Mouse (Mus musculus): ENCODE results near the gene Pitpnc1. TPM values are rescaled to one million over a fixed set of nuclear protein-coding genes. Genes with fewer than 3 reads are reported as not detected.

Gene Pitpnc1
- polyA plus RNA-seq, 1 experiment from 2014 or later: 15.1 TPM

- no peak for DNase-seq (ENCODE audit: low spot score)
These were observed 183.0 kb downstream of the Pitpnc1 start for GRCm38 (mm10) chr11:107287215-107288185.

GRCm38 (mm10) chr11:107285731-107286130 lies 184.8 kb downstream of the Pitpnc1 start:
- DNase-seq (ENCODE audit: low spot score): no peak

- DNase-seq (ENCODE audit: low spot score): no peak
These were observed 186.9 kb downstream of the Pitpnc1 start for GRCm38 (mm10) chr11:107283632-107284031.

GRCm38 (mm10) chr11:107282481-107282880 lies 188.0 kb downstream of the Pitpnc1 start:
- no peak for DNase-seq (ENCODE audit: low spot score)

- DNase-seq (ENCODE audit: low spot score): no peak
These were observed 191.2 kb downstream of the Pitpnc1 start for GRCm38 (mm10) chr11:107279258-107279657.

GRCm38 (mm10) chr11:107276898-107277297 lies 193.6 kb downstream of the Pitpnc1 start:
- DNase-seq (ENCODE audit: low spot score): no peak

- no peak for DNase-seq (ENCODE audit: low spot score)
These were observed 194.2 kb downstream of the Pitpnc1 start for GRCm38 (mm10) chr11:107276337-107276736.

- peak; percentile 14 for DNase-seq (ENCODE audit: low spot score)
These were observed 194.6 kb downstream of the Pitpnc1 start for GRCm38 (mm10) chr11:107275902-107276301.

- DNase-seq (ENCODE audit: low spot score): no peak
These were observed 196.3 kb downstream of the Pitpnc1 start for GRCm38 (mm10) chr11:107274206-107274605.

- no peak for DNase-seq (ENCODE audit: low spot score)
These were observed 198.0 kb downstream of the Pitpnc1 start for GRCm38 (mm10) chr11:107272351-107272975.

- no peak for DNase-seq (ENCODE audit: low spot score)
These were observed 199.9 kb downstream of the Pitpnc1 start for GRCm38 (mm10) chr11:107270564-107270963.

GRCm38 (mm10) chr11:107267522-107267921 lies 203.0 kb downstream of the Pitpnc1 start:
- peak; percentile 13 for DNase-seq (ENCODE audit: low spot score)

GRCm38 (mm10) chr11:107265861-107266260 lies 204.6 kb downstream of the Pitpnc1 start:
- DNase-seq (ENCODE audit: low spot score): no peak

- no peak for DNase-seq (ENCODE audit: low spot score)
These were observed 205.4 kb downstream of the Pitpnc1 start for GRCm38 (mm10) chr11:107264889-107265615.

- DNase-seq (ENCODE audit: low spot score): no peak
These were observed 206.7 kb downstream of the Pitpnc1 start for GRCm38 (mm10) chr11:107263838-107264237.

- no peak for DNase-seq (ENCODE audit: low spot score)
These were observed 211.1 kb downstream of the Pitpnc1 start for GRCm38 (mm10) chr11:107259428-107259827.

GRCm38 (mm10) chr11:107255185-107255584 lies 215.3 kb downstream of the Pitpnc1 start:
- DNase-seq (ENCODE audit: low spot score): peak; percentile 42

GRCm38 (mm10) chr11:107254181-107254580 lies 216.3 kb downstream of the Pitpnc1 start:
- DNase-seq (ENCODE audit: low spot score): no peak

GRCm38 (mm10) chr11:107252026-107252425 lies 218.5 kb downstream of the Pitpnc1 start:
- no peak for DNase-seq (ENCODE audit: low spot score)

GRCm38 (mm10) chr11:107251460-107251859 lies 219.0 kb downstream of the Pitpnc1 start:
- DNase-seq (ENCODE audit: low spot score): no peak

- DNase-seq (ENCODE audit: low spot score): no peak
These were observed 219.6 kb downstream of the Pitpnc1 start for GRCm38 (mm10) chr11:107250882-107251281.

GRCm38 (mm10) chr11:107248753-107249152 lies 221.7 kb downstream of the Pitpnc1 start:
- DNase-seq (ENCODE audit: low spot score): no peak

All from thymus, postnatal 0 days (tissue).